Mouse (Mus musculus) midbrain, embryonic 12.5 days (tissue): ENCODE measurements around the gene Ankrd13b. TPM values are rescaled to one million over a fixed set of nuclear protein-coding genes. Genes with fewer than 3 reads are reported as not detected.

Source experiments
- ATAC-seq: fragments of 200-750 bp; cut with Nextera tagmentation; 2 replicates; pipeline ENCODE4 v1.8.0; 2017; ENCODE audit warnings: low read depth, moderate TSS enrichment, moderate library complexity; ENCODE audit not compliant: low FRiP score
- H3K27ac ChIP-seq: fragments of 300-500 bp; sonication (generic); replicated peaks from 2 replicates; pipeline ENCODE4 v1.5.1; 2016; ENCODE audit warnings: mild to moderate bottlenecking
- H3K27me3 ChIP-seq: fragments of 300-500 bp; sonication (generic); 2 replicates; pipeline ENCODE4 v1.6.1; 2016; ENCODE audit warnings: mild to moderate bottlenecking
- H3K36me3 ChIP-seq: fragments of 300-500 bp; sonication (generic); 2 replicates; pipeline ENCODE4 v1.6.1; 2016
- H3K4me1 ChIP-seq: fragments of 300-500 bp; sonication (generic); 2 replicates; pipeline ENCODE4 v1.6.1; 2016
- H3K4me2 ChIP-seq: fragments of 300-500 bp; sonication (generic); replicated peaks from 2 replicates; pipeline ENCODE4 v1.6.1; 2016; ENCODE audit warnings: mild to moderate bottlenecking, moderate library complexity
- H3K4me3 ChIP-seq: fragments of 300-500 bp; sonication (generic); 2 replicates; pipeline ENCODE4 v1.5.1; 2016; ENCODE audit warnings: mild to moderate bottlenecking
- H3K9ac ChIP-seq: fragments of 300-500 bp; sonication (generic); replicated peaks from 2 replicates; pipeline ENCODE4 v1.6.1; 2016; ENCODE audit warnings: mild to moderate bottlenecking, moderate library complexity
- H3K9me3 ChIP-seq: fragments of 300-500 bp; sonication (generic); 2 replicates; pipeline ENCODE4 v1.6.1; 2016; ENCODE audit warnings: mild to moderate bottlenecking
- WGBS: fragments of 180-500 bp; shearing (Covaris S2); methylation state at CpG from one replicate; pipeline ENCODE4 v1.1.7; 2016; 5-methylcytosine and 5-hydroxymethylcytosine counted together
- polyA plus RNA-seq: library from polyadenylated mRNA; unstranded; fragments of >200 nt; fragmentation: Nextera tagmentation; extraction: Ambion mirVana; gene quantifications from 2 replicates; pipeline ENCODE4 v1.2.1, GENCODE M21; 2016

Ankrd13b gene
- polyA plus RNA-seq, 1 experiment from 2014 or later = 22.3 TPM

DNA sequence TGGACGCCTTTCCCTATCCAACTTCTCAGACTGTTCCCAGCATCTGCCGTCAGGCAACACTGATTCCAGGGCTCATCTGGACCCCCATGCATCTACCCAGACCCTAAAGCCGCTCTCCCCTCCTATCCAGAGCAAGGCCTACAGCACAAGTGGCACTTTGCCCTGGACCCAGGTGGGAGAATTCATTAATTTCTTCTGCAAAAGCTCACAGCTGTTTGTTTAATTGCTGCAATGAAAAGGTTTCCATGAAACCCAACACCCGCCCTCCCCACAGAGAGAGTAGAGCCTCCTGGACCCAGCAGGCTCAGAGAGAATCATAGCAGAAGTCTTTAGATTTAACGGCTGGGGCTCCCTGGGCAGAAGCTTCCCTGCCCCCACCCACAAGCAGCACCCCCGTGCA lies 4.2 kb downstream of the Ankrd13b start:
- Histone ChIP-seq H3K36me3 (no peaks in the 10 kb centered on the region), H3K4me2 (no peak overlapping the region), H3K4me3 (no peak overlapping the region), H3K4me1 (peaks cover 65% of the 10 kb centered on the region), H3K9ac (no peak overlapping the region; the same call in 1 of the 2 replicates), H3K27me3 (no peaks in the 10 kb centered on the region), H3K27ac (0 out of 2 replicates have a peak overlapping the region, but pooled peaks have one; percentile 7), H3K9me3 (no peaks in the 10 kb centered on the region)
- 56% methylated on average over 6 of the region's 6 CpGs for WGBS
- ATAC-seq = no peak

DNA sequence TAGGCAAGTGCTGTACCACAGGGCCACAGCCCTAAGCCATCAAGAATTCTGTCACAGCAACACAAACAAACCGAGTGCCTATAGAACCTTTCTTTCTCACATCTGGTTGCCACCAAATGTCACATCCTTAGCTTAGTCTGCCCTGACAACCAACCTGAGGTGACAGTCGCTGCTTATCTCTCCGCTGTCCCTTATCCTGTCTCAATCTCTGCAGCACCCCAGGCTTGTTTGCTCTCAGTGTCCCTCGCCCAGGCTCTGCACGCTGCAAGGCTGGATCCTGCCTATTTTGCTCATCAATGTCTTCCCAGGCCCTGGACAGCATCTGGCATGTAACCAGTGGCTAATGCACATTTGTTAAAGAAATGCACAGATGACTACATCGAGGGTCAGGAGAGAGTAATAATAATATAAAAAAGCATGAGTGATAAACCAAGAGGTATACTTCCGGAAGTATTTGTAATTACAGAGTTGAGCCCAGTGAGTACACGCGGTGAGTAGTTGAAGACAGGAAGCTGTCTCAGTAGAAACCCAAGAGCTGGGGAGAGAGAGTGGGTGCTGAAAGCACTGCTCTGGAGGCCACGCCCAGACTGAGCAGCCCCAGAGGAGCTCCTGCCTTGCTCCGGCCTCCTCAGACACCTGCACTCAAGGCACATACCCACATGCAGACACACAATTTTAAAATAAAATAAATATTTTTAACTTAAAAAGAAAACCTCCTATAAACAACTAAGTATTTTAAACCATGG lies 5.8 kb downstream of the Ankrd13b start:
- H3K27ac ChIP-seq = no peak overlapping the region
- no peaks in the 10 kb centered on the region for H3K36me3 ChIP-seq
- H3K4me2 ChIP-seq = no peak overlapping the region
- no peak for ATAC-seq
- WGBS = 78% methylated on average over 11 of the region's 11 CpGs
- H3K9me3 ChIP-seq = no peaks in the 10 kb centered on the region
- H3K4me1 ChIP-seq = peaks cover 59% of the 10 kb centered on the region
- H3K9ac ChIP-seq = no peak overlapping the region
- no peak overlapping the region for H3K4me3 ChIP-seq
- H3K27me3 ChIP-seq = no peaks in the 10 kb centered on the region

DNA sequence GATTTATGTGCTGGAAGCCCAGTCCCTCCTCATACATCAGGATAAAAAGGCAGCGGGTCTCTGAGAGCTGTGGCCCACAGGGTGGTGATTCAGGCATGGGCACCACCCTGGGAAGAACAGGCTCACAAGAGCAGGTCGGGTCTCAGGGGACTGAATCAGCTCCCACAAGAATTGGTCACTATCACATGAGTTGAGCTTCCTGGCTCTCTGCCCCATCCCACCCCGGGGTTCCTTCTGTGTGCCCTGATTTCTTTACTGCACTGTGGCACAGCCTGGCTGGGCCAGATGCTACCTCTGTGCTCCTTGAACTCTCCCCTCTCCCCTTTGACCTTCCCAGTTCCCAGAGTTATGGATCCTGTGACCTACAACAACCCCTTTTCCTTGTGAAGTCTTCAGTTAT lies 6.4 kb downstream of the Ankrd13b start:
- Histone ChIP-seq H3K36me3 (no peaks in the 10 kb centered on the region), H3K27me3 (no peaks in the 10 kb centered on the region), H3K4me1 (peaks cover 52% of the 10 kb centered on the region), H3K27ac (no peak overlapping the region), H3K9ac (no peak overlapping the region), H3K4me2 (no peak overlapping the region), H3K9me3 (no peaks in the 10 kb centered on the region), H3K4me3 (no peak overlapping the region)
- no peak for ATAC-seq
- WGBS = 76% methylated on average over 3 of the region's 3 CpGs

DNA sequence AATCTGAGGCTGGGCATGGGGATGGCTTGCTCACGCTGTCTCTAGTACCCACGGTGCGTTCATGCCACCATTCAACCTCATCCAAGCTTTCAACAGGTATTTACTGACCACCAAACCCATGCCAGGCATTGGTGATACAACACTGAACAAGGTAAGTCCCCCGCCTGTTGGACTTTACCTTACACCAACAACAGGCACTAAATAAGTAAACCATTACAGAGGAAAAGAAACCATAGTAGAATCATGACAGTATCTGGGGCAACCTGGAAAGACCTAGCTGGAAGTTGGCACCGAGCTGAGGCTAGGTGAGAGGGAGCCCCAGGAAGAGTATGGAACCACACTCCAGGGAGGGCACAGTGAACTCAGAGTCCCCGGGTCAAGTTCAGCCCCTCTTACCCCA lies 12.6 kb downstream of the Ankrd13b start:
- Histone ChIP-seq H3K27ac (no peak overlapping the region), H3K9ac (no peak overlapping the region), H3K4me3 (no peak overlapping the region), H3K4me2 (no peak overlapping the region), H3K27me3 (no peaks in the 10 kb centered on the region), H3K9me3 (no peaks in the 10 kb centered on the region), H3K4me1 (peaks cover 6% of the 10 kb centered on the region; the same call in 1 of the 2 replicates), H3K36me3 (peaks cover 38% of the 10 kb centered on the region)
- 92% methylated on average over 6 of the region's 6 CpGs for WGBS
- ATAC-seq = no peak

DNA sequence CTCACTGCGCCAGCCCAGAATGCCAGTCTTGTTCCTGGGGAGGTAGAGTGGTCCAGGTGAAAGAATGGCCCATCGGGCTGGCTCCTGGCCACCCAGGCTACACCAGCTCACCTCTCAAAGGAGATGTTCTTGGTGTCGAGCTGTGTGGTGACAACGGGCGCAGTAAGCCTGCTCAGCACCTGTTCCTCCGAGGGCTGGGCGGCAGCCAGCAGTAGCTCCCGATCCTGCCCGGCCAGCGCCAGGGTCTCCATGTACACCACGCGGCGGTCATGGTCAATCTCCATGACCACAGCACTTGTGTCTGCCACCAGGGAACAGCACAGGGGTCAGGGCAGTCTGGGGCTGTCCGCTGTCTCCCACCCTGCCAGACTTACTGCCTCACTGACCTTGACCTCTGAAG lies 13.3 kb downstream of the Ankrd13b start:
- 94% methylated on average over 14 of the region's 14 CpGs for WGBS
- Histone ChIP-seq H3K27ac (no peak overlapping the region), H3K27me3 (no peaks in the 10 kb centered on the region), H3K9me3 (no peaks in the 10 kb centered on the region), H3K4me3 (no peak overlapping the region), H3K36me3 (peaks cover 45% of the 10 kb centered on the region), H3K9ac (no peak overlapping the region), H3K4me1 (no peaks in the 10 kb centered on the region), H3K4me2 (no peak overlapping the region)
- no peak for ATAC-seq

- H3K27me3 ChIP-seq = peaks cover 19% of the 10 kb centered on the region
- H3K4me1 ChIP-seq = peaks cover 1% of the 10 kb centered on the region
- ATAC-seq = no peak
- H3K27ac ChIP-seq = no peak overlapping the region
- WGBS = 91% methylated on average over 16 of the region's 16 CpGs
- no peaks in the 10 kb centered on the region for H3K9me3 ChIP-seq
- H3K4me3 ChIP-seq = no peak overlapping the region
- H3K4me2 ChIP-seq = no peak overlapping the region
- peaks cover 59% of the 10 kb centered on the region for H3K36me3 ChIP-seq
- H3K9ac ChIP-seq = no peak overlapping the region
Observed at GRCm38 (mm10) chr11:77472775-77473174, 16.7 kb downstream of the Ankrd13b start.

GRCm38 (mm10) chr11:77471407-77471806 lies 18.1 kb downstream of the Ankrd13b start:
- Histone ChIP-seq H3K36me3 (peaks cover 57% of the 10 kb centered on the region), H3K27me3 (peaks cover 32% of the 10 kb centered on the region), H3K9ac (no peak overlapping the region), H3K4me3 (no peak overlapping the region), H3K9me3 (no peaks in the 10 kb centered on the region), H3K4me1 (peaks cover 10% of the 10 kb centered on the region), H3K4me2 (no peak overlapping the region), H3K27ac (no peak overlapping the region)
- no peak for ATAC-seq
- WGBS = 77% methylated on average over 29 of the region's 29 CpGs

DNA sequence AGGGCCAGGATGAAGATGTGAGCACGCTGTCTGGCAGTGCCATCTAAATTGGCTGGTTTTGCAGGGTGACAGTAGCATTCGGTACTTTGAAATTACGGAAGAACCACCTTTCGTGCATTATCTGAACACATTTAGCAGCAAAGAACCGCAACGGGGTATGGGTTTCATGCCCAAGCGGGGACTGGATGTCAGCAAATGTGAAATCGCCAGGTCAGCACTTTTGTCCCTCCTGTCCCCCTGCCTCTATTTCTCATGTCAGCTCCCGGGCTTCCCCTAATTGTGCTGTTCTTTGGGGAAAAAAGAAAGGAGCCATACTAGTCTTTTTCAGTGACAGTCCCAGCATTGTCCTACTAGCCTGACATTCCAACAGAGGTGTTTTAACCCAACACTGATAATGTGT lies 21.1 kb downstream of the Ankrd13b start:
- Histone ChIP-seq H3K27ac (no peak overlapping the region), H3K4me3 (no peak overlapping the region), H3K27me3 (peaks cover 62% of the 10 kb centered on the region), H3K4me2 (no peak overlapping the region), H3K4me1 (peaks cover 10% of the 10 kb centered on the region), H3K36me3 (peaks cover 35% of the 10 kb centered on the region), H3K9me3 (no peaks in the 10 kb centered on the region), H3K9ac (no peak overlapping the region)
- ATAC-seq = no peak
- WGBS = 86% methylated on average over 9 of the region's 9 CpGs

DNA sequence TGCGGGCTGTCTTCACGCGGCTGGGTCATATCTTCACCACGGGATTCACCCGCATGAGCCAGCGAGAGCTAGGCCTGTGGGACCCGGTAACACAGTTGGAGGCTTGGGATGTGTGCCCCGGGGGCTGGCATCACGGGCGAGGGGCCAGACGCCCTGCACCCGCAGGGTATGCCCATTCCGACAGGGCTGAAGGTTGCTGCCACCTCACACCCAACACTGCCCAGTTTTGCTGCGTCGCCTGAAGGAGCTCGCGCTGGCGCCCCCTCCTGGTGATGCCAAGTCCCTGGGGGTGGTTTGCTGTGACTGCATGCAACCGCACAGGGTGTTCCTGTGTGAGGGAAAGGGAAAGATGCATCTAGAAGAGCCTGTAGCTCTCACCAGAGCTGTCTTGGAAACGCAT lies 21.7 kb downstream of the Ankrd13b start:
- H3K4me3 ChIP-seq = no peak overlapping the region
- H3K36me3 ChIP-seq = peaks cover 29% of the 10 kb centered on the region
- peak overlapping the region; percentile 6; the same call in 1 of the 2 replicates for H3K4me2 ChIP-seq
- WGBS = 17% methylated on average over 20 of the region's 20 CpGs
- H3K27ac ChIP-seq = no peak overlapping the region
- no peak overlapping the region for H3K9ac ChIP-seq
- peaks cover 68% of the 10 kb centered on the region for H3K27me3 ChIP-seq
- ATAC-seq = no peak
- H3K9me3 ChIP-seq = no peaks in the 10 kb centered on the region
- peaks cover 12% of the 10 kb centered on the region for H3K4me1 ChIP-seq

DNA sequence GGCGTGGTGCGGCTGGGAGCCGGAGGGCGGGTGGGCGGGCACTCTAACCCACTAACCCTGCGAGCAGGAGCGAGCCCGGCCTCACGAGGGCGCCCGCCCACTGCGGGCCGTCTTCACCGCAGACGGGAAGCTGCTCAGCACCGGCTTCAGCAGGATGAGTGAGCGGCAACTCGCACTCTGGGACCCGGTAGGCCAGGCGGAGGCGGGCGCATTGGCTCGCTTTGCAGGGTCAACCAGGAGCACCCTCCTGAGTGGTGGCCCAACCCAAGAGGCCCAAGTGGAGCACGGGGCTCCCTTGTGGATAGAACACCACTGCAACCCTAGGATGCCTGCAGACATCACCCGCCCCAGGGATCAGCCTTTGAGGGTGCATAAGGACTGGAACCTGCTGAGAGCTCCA lies 22.3 kb downstream of the Ankrd13b start:
- peaks cover 18% of the 10 kb centered on the region for H3K4me1 ChIP-seq
- H3K4me2 ChIP-seq = no peak overlapping the region
- H3K9me3 ChIP-seq = no peaks in the 10 kb centered on the region
- no peak overlapping the region for H3K27ac ChIP-seq
- 4% methylated on average over 25 of the region's 25 CpGs for WGBS
- H3K27me3 ChIP-seq = peaks cover 75% of the 10 kb centered on the region
- H3K4me3 ChIP-seq = no peak overlapping the region; the same call in 1 of the 2 replicates
- H3K36me3 ChIP-seq = peaks cover 23% of the 10 kb centered on the region
- H3K9ac ChIP-seq = no peak overlapping the region
- ATAC-seq = no peak

DNA sequence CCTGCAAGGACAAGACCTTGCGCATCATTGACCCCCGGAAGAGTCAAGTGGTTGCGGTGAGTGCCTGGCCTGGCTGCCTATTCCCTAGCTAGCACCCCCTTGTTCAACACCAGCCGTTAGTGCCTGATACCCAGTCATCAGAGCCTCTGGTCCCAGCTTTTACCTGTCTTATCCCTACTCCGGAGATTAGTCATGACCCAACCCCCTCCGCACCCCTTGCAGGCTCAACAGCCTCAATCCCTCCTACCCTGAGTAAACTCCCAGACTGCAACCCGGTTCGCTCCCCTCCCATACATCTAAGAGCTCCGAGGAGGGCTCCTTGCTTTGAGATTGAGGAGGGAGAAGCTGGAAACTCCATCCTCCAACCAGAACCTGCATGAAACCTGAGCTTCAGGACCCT lies 22.9 kb downstream of the Ankrd13b start:
- no peak overlapping the region for H3K4me2 ChIP-seq
- H3K9ac ChIP-seq = no peak overlapping the region
- H3K27me3 ChIP-seq = peaks cover 81% of the 10 kb centered on the region
- peaks cover 23% of the 10 kb centered on the region for H3K4me1 ChIP-seq
- WGBS = 33% methylated on average over 9 of the region's 9 CpGs
- ATAC-seq = no peak
- H3K9me3 ChIP-seq = no peaks in the 10 kb centered on the region
- no peak overlapping the region for H3K4me3 ChIP-seq
- H3K36me3 ChIP-seq = peaks cover 17% of the 10 kb centered on the region
- no peak overlapping the region for H3K27ac ChIP-seq

GRCm38 (mm10) chr11:77465111-77465510 lies 24.4 kb downstream of the Ankrd13b start:
- Histone ChIP-seq H3K27me3 (peaks cover 95% of the 10 kb centered on the region), H3K27ac (no peak overlapping the region), H3K4me3 (no peak overlapping the region), H3K36me3 (peaks cover 3% of the 10 kb centered on the region; the same call in 1 of the 2 replicates), H3K9me3 (no peaks in the 10 kb centered on the region), H3K4me2 (no peak overlapping the region), H3K9ac (no peak overlapping the region), H3K4me1 (peaks cover 23% of the 10 kb centered on the region)
- 55% methylated on average over 3 of the region's 3 CpGs for WGBS
- ATAC-seq = no peak

- H3K27ac ChIP-seq = no peak overlapping the region
Observed at GRCm38 (mm10) chr11:77464684-77465083, 24.8 kb downstream of the Ankrd13b start.

More at GRCm38 (mm10) chr11:77464684-77465083, 24.8 kb downstream of the Ankrd13b start:
- Histone ChIP-seq H3K9me3 (no peaks in the 10 kb centered on the region), H3K36me3 (no peaks in the 10 kb centered on the region), H3K4me1 (peaks cover 23% of the 10 kb centered on the region), H3K4me2 (no peak overlapping the region), H3K9ac (no peak overlapping the region), H3K27me3 (peaks cover 96% of the 10 kb centered on the region), H3K4me3 (no peak overlapping the region)
- no peak for ATAC-seq
- WGBS = 60% methylated on average over 4 of the region's 4 CpGs
